Mouse (Mus musculus) midbrain, embryonic 13.5 days (tissue): ENCODE measurements around the gene Chac2. TPM values are rescaled to one million over a fixed set of nuclear protein-coding genes. Genes with fewer than 3 reads are reported as not detected.
"Not testable (repeated sequence)": the region's sequence is repeated elsewhere in the genome, so short reads cannot be mapped to it uniquely, and the experiment has no call there.

Source experiments
- ATAC-seq: fragments of 200-750 bp; cut with Nextera tagmentation; 2 replicates; pipeline ENCODE4 v1.8.0; 2017; ENCODE audit warnings: mild to moderate bottlenecking, moderate TSS enrichment, moderate library complexity
- H3K27ac ChIP-seq: fragments of 300-500 bp; sonication (generic); 2 replicates; pipeline ENCODE4 v1.5.1; 2015; ENCODE audit warnings: inconsistent platforms, mild to moderate bottlenecking, moderate library complexity
- H3K27me3 ChIP-seq: fragments of 300-500 bp; sonication (generic); 2 replicates; pipeline ENCODE4 v1.6.1; 2015; ENCODE audit warnings: mild to moderate bottlenecking, inconsistent platforms
- H3K36me3 ChIP-seq: fragments of 300-500 bp; sonication (generic); 2 replicates; pipeline ENCODE4 v1.6.1; 2015; ENCODE audit warnings: mild to moderate bottlenecking, inconsistent platforms
- H3K4me1 ChIP-seq: fragments of 300-500 bp; sonication (generic); replicated peaks from 2 replicates; pipeline ENCODE4 v1.6.1; 2015; ENCODE audit warnings: inconsistent platforms
- H3K4me2 ChIP-seq: fragments of 300-500 bp; sonication (generic); replicated peaks from 2 replicates; pipeline ENCODE4 v1.6.1; 2015; ENCODE audit warnings: moderate library complexity, mild to moderate bottlenecking, inconsistent platforms
- H3K4me3 ChIP-seq: fragments of 300-500 bp; sonication (generic); replicated peaks from 2 replicates; pipeline ENCODE4 v1.5.1; 2015; ENCODE audit warnings: mild to moderate bottlenecking, inconsistent platforms
- H3K9ac ChIP-seq: fragments of 300-500 bp; sonication (generic); replicated peaks from 2 replicates; pipeline ENCODE4 v1.6.1; 2015; ENCODE audit warnings: mild to moderate bottlenecking, inconsistent platforms
- H3K9me3 ChIP-seq: fragments of 300-500 bp; sonication (generic); 2 replicates; pipeline ENCODE4 v1.6.1; 2016; ENCODE audit warnings: mild to moderate bottlenecking, inconsistent platforms
- WGBS: fragments of 180-500 bp; shearing (Covaris S2); methylation state at CpG from one replicate; pipeline ENCODE4 v1.1.7; 2015; 5-methylcytosine and 5-hydroxymethylcytosine counted together
- polyA plus RNA-seq: library from polyadenylated mRNA; unstranded; fragments of >200 nt; fragmentation: Nextera tagmentation; extraction: Ambion mirVana; gene quantifications from 2 replicates; pipeline ENCODE4 v1.2.1, GENCODE M21; 2015

Chac2 gene
- 21.9 and 23.1 TPM in 2 replicates for polyA plus RNA-seq

- H3K9me3 ChIP-seq: no peaks in the 10 kb centered on the region
Observed at GRCm38 (mm10) chr11:30985877-30986624, at the start of gene Chac2. Gene Chac2 (minus strand): TSS chr11:30986350.

GRCm38 (mm10) chr11:31034958-31035357, 48.8 kb upstream of the Chac2 start:
- H3K27me3 ChIP-seq: no peaks in the 10 kb centered on the region
- H3K36me3 ChIP-seq: peaks cover 25% of the 10 kb centered on the region
- no peak overlapping the region for H3K4me2 ChIP-seq
- no peak overlapping the region for H3K27ac ChIP-seq
- no peak overlapping the region for H3K9ac ChIP-seq
- no peak for ATAC-seq
- H3K4me3 ChIP-seq: no peak overlapping the region
- H3K4me1 ChIP-seq: no peaks in the 10 kb centered on the region
- WGBS: 94% methylated on average over 4 of the region's 4 CpGs
- peaks cover 10% of the 10 kb centered on the region; the same call in 1 of the 2 replicates for H3K9me3 ChIP-seq

More at GRCm38 (mm10) chr11:30985877-30986624, at the start of gene Chac2:
- Histone ChIP-seq H3K27ac (peak within 1 kb of the TSS; percentile 65), H3K4me1 (peaks cover 8% of the 10 kb centered on the region), H3K36me3 (no peaks in the 10 kb centered on the region), H3K4me2 (peak within 1 kb of the TSS; percentile 63), H3K9ac (peak within 1 kb of the TSS; percentile 71), H3K4me3 (peak within 1 kb of the TSS; percentile 58), H3K27me3 (no peaks in the 10 kb centered on the region)
- ATAC-seq: peak; percentile 99
- WGBS: 1% methylated on average over 22 of the region's 22 CpGs

- not testable (repeated sequence) for ATAC-seq, H3K4me1 ChIP-seq, H3K4me2 ChIP-seq, H3K27me3 ChIP-seq, H3K9ac ChIP-seq, H3K27ac ChIP-seq, H3K9me3 ChIP-seq, H3K36me3 ChIP-seq, H3K4me3 ChIP-seq
- WGBS: 73% methylated on average over 14 of the region's 15 CpGs
Observed at GRCm38 (mm10) chr11:31017466-31017865, 31.3 kb upstream of the Chac2 start.

DNA sequence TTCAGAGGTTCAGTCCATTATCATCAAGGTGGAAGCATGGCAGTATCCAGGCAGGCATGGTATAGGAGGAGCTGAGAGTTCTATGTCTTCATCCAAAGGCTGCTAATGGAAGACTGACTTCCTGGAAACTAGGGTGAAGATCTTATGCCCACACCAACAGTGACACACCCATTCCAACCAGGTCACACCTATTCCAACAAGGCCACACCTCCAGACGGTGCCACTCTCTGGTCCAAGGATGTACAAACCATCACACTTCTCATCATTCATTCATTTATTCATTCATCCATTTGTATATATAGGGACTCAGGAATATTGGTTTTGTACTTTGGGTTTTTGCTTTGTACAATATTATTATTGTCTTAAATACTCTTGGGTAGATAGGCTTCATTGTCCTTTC, 23.5 kb upstream of the Chac2 start:
- H3K9me3 ChIP-seq, H3K4me2 ChIP-seq, H3K27me3 ChIP-seq, H3K4me1 ChIP-seq, H3K4me3 ChIP-seq, ATAC-seq, H3K9ac ChIP-seq, H3K27ac ChIP-seq: not testable (repeated sequence)
- 93% methylated on average over 1 of the region's 1 CpGs for WGBS
- peaks cover 13% of the 10 kb centered on the region for H3K36me3 ChIP-seq

DNA sequence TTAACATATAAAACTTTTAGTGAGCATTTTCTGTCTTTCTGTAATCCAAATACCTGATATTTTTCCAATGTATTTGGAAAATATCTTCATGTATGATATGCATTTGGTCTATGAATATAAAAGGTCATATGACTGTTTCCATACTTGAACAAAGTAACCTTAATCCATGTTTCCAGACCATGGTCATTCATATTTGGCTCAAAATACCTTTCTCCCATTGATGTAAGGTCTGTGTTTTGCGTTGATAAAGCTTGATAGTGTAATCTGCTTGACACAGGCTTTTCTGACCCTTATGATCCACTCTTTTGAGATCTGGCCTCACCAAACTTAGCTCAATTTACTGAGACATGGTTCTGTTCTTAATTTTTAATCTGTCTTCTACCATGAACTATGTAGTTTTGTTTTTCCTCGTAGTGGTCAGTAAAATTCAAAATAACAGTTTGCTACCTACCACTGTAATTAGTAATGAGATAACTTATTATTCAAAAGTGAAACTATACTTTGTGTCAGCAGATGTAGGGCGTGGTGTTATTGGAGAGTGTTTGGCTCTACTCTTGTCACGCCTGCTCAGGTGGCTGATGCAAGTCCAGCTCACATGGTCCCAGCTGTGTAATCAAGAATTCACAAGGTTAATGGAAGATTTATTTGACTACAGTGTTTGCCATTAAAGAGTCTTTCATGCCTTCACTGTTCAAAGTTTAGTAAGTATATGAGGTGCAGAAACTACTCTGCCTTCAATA, 15.2 kb upstream of the Chac2 start:
- WGBS: 93% methylated on average over 4 of the region's 4 CpGs
- Histone ChIP-seq H3K4me2 (no peak overlapping the region), H3K36me3 (peaks cover 9% of the 10 kb centered on the region; the same call in 1 of the 2 replicates), H3K4me3 (no peak overlapping the region), H3K27me3 (no peaks in the 10 kb centered on the region), H3K9me3 (no peaks in the 10 kb centered on the region), H3K27ac (no peak overlapping the region), H3K4me1 (no peaks in the 10 kb centered on the region), H3K9ac (no peak overlapping the region)
- no peak for ATAC-seq

DNA sequence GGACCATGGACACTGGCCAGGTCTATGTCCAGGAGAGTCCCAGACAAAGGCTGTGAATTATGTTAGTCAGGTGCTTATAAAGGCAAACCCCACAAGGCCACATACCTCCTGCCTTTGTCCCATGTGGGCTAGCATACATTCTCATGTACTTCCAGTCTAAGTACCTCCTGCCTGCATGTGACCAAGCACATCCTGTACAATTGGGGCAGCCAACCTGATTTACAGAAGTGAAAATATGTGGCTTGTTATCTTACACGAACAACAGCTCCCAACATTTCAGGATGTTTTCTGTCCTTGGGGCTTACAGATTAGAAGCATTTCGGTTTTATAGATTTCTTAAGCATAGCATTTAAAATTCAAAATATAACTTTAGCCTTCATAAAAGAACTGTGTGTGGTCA, 13.9 kb upstream of the Chac2 start:
- H3K4me2 ChIP-seq: no peak overlapping the region

DNA sequence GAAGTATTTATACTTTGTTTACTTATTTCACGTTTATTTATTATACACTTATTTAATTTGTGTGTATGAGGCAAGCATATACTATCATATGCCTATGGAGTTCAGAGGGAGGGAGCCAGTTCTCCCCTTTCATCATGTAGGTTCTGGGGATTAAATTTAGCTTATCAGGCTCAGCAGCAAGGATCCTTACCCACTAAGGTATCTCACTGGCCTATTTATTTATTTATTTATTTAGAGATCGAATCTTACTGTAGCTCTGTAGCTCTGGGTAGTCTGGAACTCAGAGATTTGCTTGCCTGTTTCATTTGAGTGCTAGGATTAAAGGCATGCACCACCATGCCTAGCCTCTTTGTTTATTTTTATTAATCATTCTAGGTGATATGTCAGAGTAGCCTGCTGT, 12.6 kb upstream of the Chac2 start:
- 85% methylated on average over 2 of the region's 2 CpGs for WGBS
- Histone ChIP-seq H3K4me1 (no peaks in the 10 kb centered on the region), H3K9ac (no peak overlapping the region), H3K27me3 (no peaks in the 10 kb centered on the region), H3K36me3 (0 out of 2 replicates have a peak, but pooled peaks cover 3% of the 10 kb centered on the region), H3K27ac (no peak overlapping the region), H3K9me3 (no peaks in the 10 kb centered on the region), H3K4me3 (no peak overlapping the region), H3K4me2 (no peak overlapping the region)
- no peak for ATAC-seq

More for the DNA sequence above, 13.9 kb upstream of the Chac2 start:
- 0 out of 2 replicates have a peak, but pooled peaks cover 3% of the 10 kb centered on the region for H3K36me3 ChIP-seq
- H3K9me3 ChIP-seq: no peaks in the 10 kb centered on the region
- no peaks in the 10 kb centered on the region for H3K4me1 ChIP-seq
- H3K27ac ChIP-seq: no peak overlapping the region
- no peak for ATAC-seq
- no peak overlapping the region for H3K9ac ChIP-seq
- 93% methylated on average over 2 of the region's 2 CpGs for WGBS
- H3K27me3 ChIP-seq: no peaks in the 10 kb centered on the region
- no peak overlapping the region for H3K4me3 ChIP-seq

GRCm38 (mm10) chr11:30998199-30998598, 12.0 kb upstream of the Chac2 start:
- Histone ChIP-seq H3K36me3 (0 out of 2 replicates have a peak, but pooled peaks cover 3% of the 10 kb centered on the region), H3K4me2 (no peak overlapping the region), H3K27me3 (no peaks in the 10 kb centered on the region), H3K9ac (no peak overlapping the region), H3K27ac (no peak overlapping the region), H3K9me3 (no peaks in the 10 kb centered on the region), H3K4me1 (no peaks in the 10 kb centered on the region), H3K4me3 (no peak overlapping the region)
- ATAC-seq: no peak
- WGBS: 92% methylated on average over 5 of the region's 5 CpGs

DNA sequence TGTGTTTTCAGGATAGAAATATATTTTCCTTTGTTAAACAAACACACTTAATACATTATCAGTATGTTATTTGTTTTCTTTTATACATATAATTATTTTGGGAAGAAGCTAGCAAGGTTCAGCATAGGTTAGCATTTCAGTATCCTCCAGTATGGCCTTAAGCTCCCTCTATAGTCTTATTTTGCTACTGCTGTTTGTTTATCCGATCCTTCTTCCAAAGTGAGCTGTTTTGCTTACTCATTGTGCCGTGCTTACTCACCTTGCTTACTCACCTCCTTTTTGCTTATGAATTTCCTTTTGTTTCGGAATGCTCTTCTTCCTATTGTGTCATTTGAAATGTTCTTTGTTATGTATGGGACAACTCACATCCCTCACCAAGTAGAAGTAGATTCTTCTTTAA, 10.5 kb upstream of the Chac2 start:
- Histone ChIP-seq H3K27ac (no peak overlapping the region), H3K4me1 (no peaks in the 10 kb centered on the region), H3K4me2 (no peak overlapping the region), H3K36me3 (0 out of 2 replicates have a peak, but pooled peaks cover 3% of the 10 kb centered on the region), H3K27me3 (no peaks in the 10 kb centered on the region), H3K9ac (no peak overlapping the region), H3K4me3 (no peak overlapping the region), H3K9me3 (no peaks in the 10 kb centered on the region)
- WGBS: 86% methylated on average over 3 of the region's 3 CpGs
- no peak for ATAC-seq

- peaks cover 8% of the 10 kb centered on the region for H3K4me1 ChIP-seq
- H3K36me3 ChIP-seq: no peaks in the 10 kb centered on the region
- no peaks in the 10 kb centered on the region for H3K9me3 ChIP-seq
- peak overlapping the region; percentile 63 for H3K4me2 ChIP-seq
- peak; percentile 88 for ATAC-seq
- 6% methylated on average over 2 of the region's 2 CpGs for WGBS
- H3K4me3 ChIP-seq: peak overlapping the region; percentile 58
- peak overlapping the region; percentile 62; the same call in 1 of the 2 replicates for H3K9ac ChIP-seq
- H3K27me3 ChIP-seq: no peaks in the 10 kb centered on the region
- peak overlapping the region; percentile 65; the same call in 1 of the 2 replicates for H3K27ac ChIP-seq
Observed at GRCm38 (mm10) chr11:30986625-30987017, 471 bp upstream of the Chac2 start.

DNA sequence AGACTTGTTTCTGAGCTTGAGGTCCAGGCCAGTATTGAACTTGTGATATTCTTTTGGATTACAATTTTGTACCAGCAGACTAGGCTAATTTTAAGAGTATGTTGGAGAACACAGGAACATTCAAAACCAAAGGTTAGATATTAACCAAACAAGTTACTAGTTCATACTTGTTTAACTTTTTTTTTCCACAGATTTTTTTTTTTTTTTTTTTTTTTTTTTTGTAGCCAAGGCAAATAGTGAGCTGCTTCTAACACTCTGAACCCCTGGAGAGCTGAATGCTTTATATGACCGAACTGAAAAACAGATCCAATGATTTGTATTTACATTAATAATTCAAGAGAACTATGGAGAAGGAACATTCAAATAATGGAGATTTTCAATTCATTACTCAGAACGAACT, 913 bp downstream of the Chac2 start:
- Histone ChIP-seq H3K4me3 (0 out of 2 replicates have a peak overlapping the region, but pooled peaks have one; percentile 58), H3K27ac (no peak overlapping the region), H3K4me1 (peaks cover 8% of the 10 kb centered on the region), H3K9me3 (no peaks in the 10 kb centered on the region), H3K9ac (no peak overlapping the region), H3K4me2 (no peak overlapping the region), H3K27me3 (no peaks in the 10 kb centered on the region), H3K36me3 (no peaks in the 10 kb centered on the region)
- 31% methylated on average over 2 of the region's 2 CpGs for WGBS
- ATAC-seq: no peak

DNA sequence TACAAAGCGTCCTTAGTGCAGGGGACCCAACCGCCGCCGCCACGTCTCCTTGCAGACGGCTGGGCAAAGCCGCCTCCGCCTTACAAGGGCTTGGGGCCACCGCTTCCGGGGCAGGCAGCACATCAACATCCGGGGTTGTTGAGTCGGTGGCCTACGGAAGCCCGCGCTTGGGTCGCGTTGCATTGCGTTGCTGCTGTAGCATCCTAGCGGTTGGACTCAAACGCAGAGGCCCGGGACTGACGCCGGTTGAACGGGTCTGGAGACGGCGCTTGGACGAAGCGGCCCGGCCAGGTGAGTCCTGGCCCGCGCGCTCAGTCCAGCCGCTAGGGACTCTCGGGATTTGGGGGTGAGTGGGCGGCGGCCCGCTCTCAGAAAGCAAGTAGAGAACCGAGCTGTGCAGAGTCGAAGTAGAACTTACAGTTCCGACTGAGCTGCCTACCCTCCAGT, 31.8 kb downstream of the Chac2 start, which contains the start of gene Erlec1:
TSS of gene Erlec1 (minus strand) at position 57 of the 447 bp plus-strand sequence.
- Histone ChIP-seq H3K36me3 (peaks cover 23% of the 10 kb centered on the region), H3K9me3 (peaks cover 8% of the 10 kb centered on the region), H3K27me3 (no peaks in the 10 kb centered on the region), H3K4me3 (peak within 1 kb of the TSS; percentile 91), H3K4me1 (peaks cover 17% of the 10 kb centered on the region), H3K4me2 (peak within 1 kb of the TSS; percentile 85), H3K27ac (peak within 1 kb of the TSS; percentile 88), H3K9ac (peak within 1 kb of the TSS; percentile 90)
- ATAC-seq: peak; percentile 99
- WGBS: under 1% methylated on average over 40 of the region's 40 CpGs
